In genomic region chr1:156741482-156742411, GRCm38 (mm10) we compare ENCODE assay signal across 9 mouse cellular contexts. TPM values are rescaled to one million over a fixed set of nuclear protein-coding genes. Genes with fewer than 3 reads are reported as not detected.
DNase-seq lines count a peak whose midpoint lies in the region; ATAC-seq and TF ChIP-seq lines count a peak whose summit lies in the region.
"Had no signal": no experiment of that assay in that cellular context is flagged by ENCODE, and none has a peak within 500 bp of the region (broad histone marks: within the 10 kb centered on the region; RNA-seq: fewer than 3 reads in every experiment).

No protein-coding gene starts in this region.

- H3K79me3 ChIP-seq in C2C12 (ENCODE audit: low read depth) = no peaks in the 10 kb centered on the region

- peak overlapping the region; percentile 62; the same call in 1 of the 2 replicates for H3K27ac ChIP-seq in heart, embryonic 10.5 days
- H3K27ac ChIP-seq in liver, postnatal 0 days (ENCODE audit: low read depth) = no peak overlapping the region
- H3K27ac ChIP-seq in neural tube, embryonic 12.5 days = no peak overlapping the region
- H3K27ac ChIP-seq in stomach, postnatal 0 days (replicated peaks) = no peak overlapping the region
- H3K27ac ChIP-seq: embryonic facial prominence, embryonic 15.5 days had no signal

- peak; percentile 77 for TF ChIP-seq CTCF in C2C12 (IDR thresholded peaks at IDR 0.05; ENCODE audit: control insufficient read depth, insufficient read depth, insufficient read length)
- TF ChIP-seq CTCF in liver, postnatal 0 days (IDR thresholded peaks at IDR 0.05; ENCODE audit: low read depth) = peak; percentile 100
- TF ChIP-seq CTCF in stomach, postnatal 0 days (IDR thresholded peaks at IDR 0.05; ENCODE audit: low read depth) = peak; percentile 100

- ATAC-seq in liver, postnatal 0 days = no peak
- ATAC-seq in neural tube, embryonic 12.5 days (ENCODE audit: low FRiP score, low read depth) = peak; percentile 46
- peak; percentile 49 for ATAC-seq in stomach, postnatal 0 days (ENCODE audit: low FRiP score, low TSS enrichment)

- H3K79me2 ChIP-seq in C2C12 (ENCODE audit: control insufficient read depth, insufficient read depth) = no peaks in the 10 kb centered on the region

- DNase-seq in adrenal gland, adult 8-10 months = peak; percentile 25
- peak; percentile 74 for DNase-seq in embryo, embryonic 11 days
- no peak for DNase-seq in heart, embryonic 10.5 days (ENCODE audit: low spot score)
- DNase-seq in kidney, postnatal 36 days = peak; percentile 45 to 77
- DNase-seq in liver, postnatal 0 days = peak; percentile 70
- DNase-seq in stomach, postnatal 0 days (ENCODE audit: low spot score) = peak; percentile 56

- H3ac ChIP-seq in C2C12 (ENCODE audit: control insufficient read depth, insufficient read length, low read depth) = peak overlapping the region; percentile 7

- H3K9me3 ChIP-seq in heart, embryonic 10.5 days = no peaks in the 10 kb centered on the region
- no peaks in the 10 kb centered on the region for H3K9me3 ChIP-seq in liver, postnatal 0 days (ENCODE audit: low read length)
- no peaks in the 10 kb centered on the region for H3K9me3 ChIP-seq in neural tube, embryonic 12.5 days
- H3K9me3 ChIP-seq in stomach, postnatal 0 days (ENCODE audit: control insufficient read depth, low read length) = no peaks in the 10 kb centered on the region
- H3K9me3 ChIP-seq: embryonic facial prominence, embryonic 15.5 days had no signal

- no peak overlapping the region for H3K4me3 ChIP-seq in C2C12 (ENCODE audit: insufficient read depth, poor library complexity, severe bottlenecking)
- no peak overlapping the region for H3K4me3 ChIP-seq in heart, embryonic 10.5 days
- H3K4me3 ChIP-seq in liver, postnatal 0 days (ENCODE audit: low read depth, low read length) = no peak overlapping the region
- no peak overlapping the region for H3K4me3 ChIP-seq in neural tube, embryonic 12.5 days
- no peak overlapping the region for H3K4me3 ChIP-seq in stomach, postnatal 0 days (ENCODE audit: low read depth, low read length)
- H3K4me3 ChIP-seq: embryonic facial prominence, embryonic 15.5 days had no signal

- H3K9ac ChIP-seq in liver, postnatal 0 days (replicated peaks) = no peak overlapping the region
- no peak overlapping the region for H3K9ac ChIP-seq in neural tube, embryonic 12.5 days
- no peak overlapping the region for H3K9ac ChIP-seq in stomach, postnatal 0 days (ENCODE audit: low read length)
- H3K9ac ChIP-seq: embryonic facial prominence, embryonic 15.5 days had no signal

- no peak overlapping the region for H3K4me2 ChIP-seq in liver, postnatal 0 days (ENCODE audit: low read depth, low read length)
- H3K4me2 ChIP-seq in neural tube, embryonic 12.5 days (replicated peaks) = no peak overlapping the region
- H3K4me2 ChIP-seq in stomach, postnatal 0 days (replicated peaks; ENCODE audit: low read depth) = no peak overlapping the region
- H3K4me2 ChIP-seq: embryonic facial prominence, embryonic 15.5 days had no signal

- no peak for TF ChIP-seq EP300 in liver, postnatal 0 days (IDR thresholded peaks at IDR 0.05; ENCODE audit: low read depth)
- no peak for TF ChIP-seq EP300 in stomach, postnatal 0 days (optimal IDR thresholded peaks at IDR 0.05)

- H3K36me3 ChIP-seq in C2C12 (ENCODE audit: control insufficient read depth, insufficient read depth) = no peaks in the 10 kb centered on the region
- no peaks in the 10 kb centered on the region for H3K36me3 ChIP-seq in heart, embryonic 10.5 days
- no peaks in the 10 kb centered on the region for H3K36me3 ChIP-seq in liver, postnatal 0 days (replicated peaks; ENCODE audit: insufficient read depth, low read length)
- H3K36me3 ChIP-seq in neural tube, embryonic 12.5 days = no peaks in the 10 kb centered on the region
- no peaks in the 10 kb centered on the region for H3K36me3 ChIP-seq in stomach, postnatal 0 days (ENCODE audit: control insufficient read depth, insufficient read depth, low read length)
- H3K36me3 ChIP-seq: embryonic facial prominence, embryonic 15.5 days had no signal

- no peaks in the 10 kb centered on the region for H3K27me3 ChIP-seq in C2C12 (ENCODE audit: control insufficient read depth, insufficient read depth, insufficient read length)
- no peaks in the 10 kb centered on the region for H3K27me3 ChIP-seq in heart, embryonic 10.5 days (ENCODE audit: insufficient read depth, poor library complexity, severe bottlenecking)
- no peaks in the 10 kb centered on the region for H3K27me3 ChIP-seq in liver, postnatal 0 days (ENCODE audit: insufficient read depth, low read length)
- H3K27me3 ChIP-seq in neural tube, embryonic 12.5 days (replicated peaks) = no peaks in the 10 kb centered on the region
- no peaks in the 10 kb centered on the region for H3K27me3 ChIP-seq in stomach, postnatal 0 days (ENCODE audit: control insufficient read depth, insufficient read depth, low read length)
- H3K27me3 ChIP-seq: embryonic facial prominence, embryonic 15.5 days had no signal

- WGBS in heart, embryonic 10.5 days = 61% methylated on average over 11 of the region's 11 CpGs
- 52% methylated on average over 11 of the region's 11 CpGs for WGBS in liver, postnatal 0 days (ENCODE audit: insufficient replicate concordance)
- WGBS in neural tube, embryonic 12.5 days = 64% methylated on average over 11 of the region's 11 CpGs
- 60% methylated on average over 11 of the region's 11 CpGs for WGBS in stomach, postnatal 0 days

- peaks cover 16% of the 10 kb centered on the region for H3K4me1 ChIP-seq in heart, embryonic 10.5 days
- H3K4me1 ChIP-seq in liver, postnatal 0 days (ENCODE audit: insufficient read depth) = peaks cover 9% of the 10 kb centered on the region
- H3K4me1 ChIP-seq in neural tube, embryonic 12.5 days = no peaks in the 10 kb centered on the region
- H3K4me1 ChIP-seq in stomach, postnatal 0 days (replicated peaks; ENCODE audit: control insufficient read depth, insufficient read depth) = no peaks in the 10 kb centered on the region

TF ChIP-seq in C2C12, 6 proteins besides CTCF, POLR2A, EP300 and RAD21:
- TF ChIP-seq USF1 (IDR thresholded peaks at IDR 0.05; ENCODE audit: low read depth) (no peak), FOSL1 (IDR thresholded peaks at IDR 0.05; ENCODE audit: insufficient read depth, low read length, poor library complexity, severe bottlenecking) (no peak), MYOG (IDR thresholded peaks at IDR 0.05; ENCODE audit: control insufficient read depth, extremely low read depth, insufficient read length) (no peak), MAX (IDR thresholded peaks at IDR 0.05) (no peak), MYOD1 (IDR thresholded peaks at IDR 0.05; ENCODE audit: control insufficient read depth, insufficient read length, low read depth) (no peak), CEBPB (IDR thresholded peaks at IDR 0.05; ENCODE audit: low read depth) (no peak)

RNA-seq across cellular contexts. Expression of gene Fam20b, which starts 22.9 kb away (rescaled TPM):
- 19.9 TPM for polyA plus RNA-seq in C2C12 (2012; fragmentation: generic; extraction: Trizol)
- total RNA-seq in adrenal gland, adult 8-10 months (2022) = 10 to 100 TPM; 56.3 to 71.2 (median 61.2) TPM
- 21.8 and 24.4 TPM in 2 replicates for polyA plus RNA-seq in heart, embryonic 10.5 days (2016; fragmentation: Nextera tagmentation; extraction: Ambion mirVana)
- 6.0 and 6.2 TPM in 2 replicates for polyA plus RNA-seq in liver, postnatal 0 days (2015; fragmentation: Nextera tagmentation; extraction: Ambion mirVana)
- polyA plus RNA-seq in neural tube, embryonic 12.5 days (2016; fragmentation: Nextera tagmentation; extraction: Ambion mirVana) = 26.8 and 28.6 TPM in 2 replicates
- 24.7 and 28.0 TPM in 2 replicates for polyA plus RNA-seq in stomach, postnatal 0 days (2015; fragmentation: Nextera tagmentation; extraction: Ambion mirVana)
